Mouse (Mus musculus) limb, embryonic 14.5 days (tissue): Measurements from ENCODE around the gene Sox3. TPM values are rescaled to one million over a fixed set of nuclear protein-coding genes. Genes with fewer than 3 reads are reported as not detected.

Experiments used
- ATAC-seq: fragments of 200-750 bp; cut with Nextera tagmentation; 2 replicates; pipeline ENCODE4 v1.8.0; 2017; ENCODE audit warnings: low read depth, moderate number of reproducible peaks, moderate TSS enrichment; ENCODE audit not compliant: low FRiP score
- DNase-seq: peaks from one replicate; pipeline ENCODE4 v3.0.0-alpha.2; 2015; ENCODE audit warnings: low spot score
- H3K27ac ChIP-seq: fragments of 300-500 bp; sonication (generic); replicated peaks from 2 replicates; pipeline ENCODE4 v1.5.1; 2014; ENCODE audit warnings: low read depth, mild to moderate bottlenecking, low read length, moderate library complexity, mixed read lengths
- H3K27me3 ChIP-seq: fragments of 300-500 bp; sonication (generic); 2 replicates; pipeline ENCODE4 v1.6.1; 2014; ENCODE audit warnings: low read length, mixed read lengths; ENCODE audit not compliant: control insufficient read depth, insufficient read depth
- H3K36me3 ChIP-seq: fragments of 300-500 bp; sonication (generic); 2 replicates; pipeline ENCODE4 v1.6.1; 2014; ENCODE audit warnings: mild to moderate bottlenecking, low read length, moderate library complexity, mixed read lengths; ENCODE audit not compliant: control insufficient read depth, insufficient read depth
- H3K4me1 ChIP-seq: fragments of 300-500 bp; sonication (generic); 2 replicates; pipeline ENCODE4 v1.6.1; 2014; ENCODE audit warnings: antibody characterized with exemption, low read length, mixed read lengths; ENCODE audit not compliant: control insufficient read depth, insufficient read depth
- H3K4me2 ChIP-seq: fragments of 300-500 bp; sonication (generic); replicated peaks from 2 replicates; pipeline ENCODE4 v1.6.1; 2014; ENCODE audit warnings: low read depth, mild to moderate bottlenecking, low read length, moderate library complexity; ENCODE audit not compliant: severe bottlenecking
- H3K4me3 ChIP-seq: fragments of 300-500 bp; sonication (generic); replicated peaks from 2 replicates; pipeline ENCODE4 v1.5.1; 2014; ENCODE audit warnings: low read length
- H3K9ac ChIP-seq: fragments of 300-500 bp; sonication (generic); 2 replicates; pipeline ENCODE4 v1.6.1; 2014; ENCODE audit warnings: mild to moderate bottlenecking, low read depth, low read length, moderate library complexity; ENCODE audit not compliant: severe bottlenecking
- H3K9me3 ChIP-seq: fragments of 300-500 bp; sonication (generic); 2 replicates; pipeline ENCODE4 v1.6.1; 2016; ENCODE audit warnings: low read length; ENCODE audit not compliant: control insufficient read depth
- POLR2A ChIP-seq: fragments of 200-500 bp; IDR thresholded peaks from 2 replicates; pipeline ENCODE4 v1.8.0; 2012; ENCODE audit warnings: inconsistent platforms, mild to moderate bottlenecking, moderate library complexity, borderline replicate concordance; ENCODE audit not compliant: insufficient read depth, insufficient read length; ENCODE audit errors: extremely low read depth
- WGBS: fragments of 180-500 bp; shearing (Covaris S2); extraction: QIAGEN DNeasy Blood & Tissue Kit; methylation state at CpG from one replicate; pipeline ENCODE4 v1.1.7; 2014; 5-methylcytosine and 5-hydroxymethylcytosine counted together
- polyA plus RNA-seq, 2 experiments: library from polyadenylated mRNA; depleted of rRNA in 1 of 2; stranded (reverse) in 1 of 2; unstranded in 1 of 2; fragments of >200 nt; fragmentation: Nextera tagmentation in 1 of 2; extraction: Ambion mirVana in 1 of 2; gene quantifications; 2 replicates each; pipeline versions ENCODE4 v1.2.1 to v1.2.3; 2012 to 2014

The Sox3 gene
- polyA plus RNA-seq (2012; rRNA removed) = 0.26 and 0.38 TPM in 2 replicates
- 0.22 TPM in 1 of 2 replicates, not detected in the other for polyA plus RNA-seq (2014; fragmentation: Nextera tagmentation; extraction: Ambion mirVana)

DNA sequence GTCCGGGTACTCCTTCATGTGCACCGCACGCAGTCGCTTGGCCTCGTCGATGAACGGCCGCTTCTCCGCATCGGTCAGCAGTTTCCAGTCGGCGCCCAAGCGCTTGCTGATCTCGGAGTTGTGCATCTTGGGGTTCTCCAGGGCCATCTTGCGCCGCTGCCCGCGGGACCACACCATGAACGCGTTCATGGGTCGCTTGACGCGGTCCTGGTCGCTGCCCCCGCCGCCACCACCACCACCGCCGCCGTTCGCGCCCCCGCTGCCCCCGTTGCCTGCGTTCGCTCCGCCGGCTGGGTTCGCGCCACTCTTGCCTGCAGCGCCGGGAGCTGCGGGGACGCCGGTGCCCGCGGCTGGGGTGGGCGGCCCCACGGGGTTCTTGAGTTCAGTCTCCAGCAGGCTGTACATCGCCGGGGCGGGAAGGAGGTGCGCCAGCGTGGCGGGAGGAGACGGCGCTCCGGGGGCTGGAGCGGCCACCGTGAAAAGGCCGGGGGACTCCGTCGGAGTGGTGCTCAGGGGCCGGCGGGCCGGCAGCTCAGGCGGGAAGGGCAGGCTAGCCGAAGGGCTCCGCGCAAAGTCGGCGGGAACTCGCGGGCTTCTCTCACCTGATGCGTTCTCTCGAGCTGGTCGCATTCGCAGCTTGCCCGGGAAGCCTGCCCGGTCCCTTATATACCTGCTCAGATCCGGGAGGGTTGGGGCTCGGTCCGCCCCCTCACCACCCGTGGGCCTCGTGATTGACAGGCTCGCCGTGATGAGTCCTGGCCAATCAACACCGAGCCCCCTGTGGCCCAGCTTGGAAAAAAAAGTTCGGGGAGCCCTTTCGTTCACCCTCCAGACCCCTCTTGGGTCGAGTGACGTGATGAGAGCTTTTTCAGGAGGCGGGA lies at the start of gene Sox3:
TSS of gene Sox3 (minus strand) at position 630 of the 881 bp plus-strand sequence.
- no peak within 1 kb of the TSS for H3K27ac ChIP-seq
- DNase-seq (no peak), ATAC-seq (peak; percentile 12; the same call in 1 of the 2 replicates)
- H3K36me3 ChIP-seq = no peaks in the 10 kb centered on the region
- peak within 1 kb of the TSS; percentile 38 for H3K9ac ChIP-seq
- TF ChIP-seq POLR2A = no peak
- H3K4me1 ChIP-seq = no peaks in the 10 kb centered on the region
- 28% methylated on average over 59 of the region's 92 CpGs for WGBS
- peaks cover 53% of the 10 kb centered on the region for H3K27me3 ChIP-seq
- peak within 1 kb of the TSS; percentile 40 for H3K4me3 ChIP-seq
- H3K9me3 ChIP-seq = no peaks in the 10 kb centered on the region
- peak within 1 kb of the TSS; percentile 57 for H3K4me2 ChIP-seq

DNA sequence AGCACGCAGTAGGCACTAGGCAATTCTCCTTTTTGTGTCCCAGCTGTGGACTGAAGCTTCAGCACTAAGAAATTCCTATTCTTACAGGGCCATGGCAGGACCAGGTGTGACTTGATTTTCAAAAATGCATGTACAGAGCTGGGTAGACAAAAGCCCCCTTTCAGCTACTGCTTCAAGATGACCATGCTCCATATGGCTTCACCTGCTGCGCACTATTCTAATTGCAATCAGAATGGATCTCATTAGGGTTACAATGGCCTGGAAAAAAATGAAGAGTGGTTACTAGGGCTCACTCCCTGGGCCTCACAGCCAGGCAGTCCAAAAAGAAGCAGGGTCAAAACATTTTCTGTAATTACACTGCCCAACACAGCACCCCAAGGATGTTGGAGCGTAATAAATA lies 47.0 kb upstream of the Sox3 start:
- Histone ChIP-seq H3K9ac (no peak overlapping the region), H3K27me3 (no peaks in the 10 kb centered on the region), H3K27ac (no peak overlapping the region), H3K9me3 (no peaks in the 10 kb centered on the region), H3K36me3 (no peaks in the 10 kb centered on the region), H3K4me3 (no peak overlapping the region), H3K4me1 (no peaks in the 10 kb centered on the region), H3K4me2 (no peak overlapping the region)
- DNase-seq (no peak), ATAC-seq (no peak)
- WGBS = 75% methylated on average over 3 of the region's 3 CpGs
- TF ChIP-seq POLR2A = no peak

DNA sequence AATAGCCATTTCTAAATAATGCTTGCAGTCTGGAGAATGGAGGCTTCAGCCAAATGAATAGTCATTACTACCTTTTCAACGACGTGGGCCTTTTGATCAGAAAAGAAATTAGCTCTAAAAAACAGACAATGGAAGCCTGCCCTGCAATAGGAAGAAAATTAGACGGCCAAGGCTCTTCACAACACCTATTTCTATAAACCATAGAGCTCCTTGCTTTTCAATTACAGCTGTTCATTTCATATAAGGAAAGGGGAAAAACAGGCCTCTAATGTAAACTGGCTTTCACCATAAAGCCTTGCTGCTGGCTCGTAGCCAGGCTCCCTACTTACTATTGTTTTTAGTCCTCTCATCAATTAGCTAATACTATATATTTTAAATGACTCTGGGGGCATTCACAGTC lies 6.3 kb upstream of the Sox3 start:
- H3K27ac ChIP-seq = no peak overlapping the region
- no peak overlapping the region for H3K4me2 ChIP-seq
- no peaks in the 10 kb centered on the region for H3K36me3 ChIP-seq
- ATAC-seq (no peak), DNase-seq (no peak)
- no peaks in the 10 kb centered on the region for H3K4me1 ChIP-seq
- peaks cover 30% of the 10 kb centered on the region for H3K27me3 ChIP-seq
- H3K4me3 ChIP-seq = no peak overlapping the region
- WGBS = 32% methylated on average over 4 of the region's 4 CpGs
- no peak for TF ChIP-seq POLR2A
- no peaks in the 10 kb centered on the region for H3K9me3 ChIP-seq
- no peak overlapping the region for H3K9ac ChIP-seq

DNA sequence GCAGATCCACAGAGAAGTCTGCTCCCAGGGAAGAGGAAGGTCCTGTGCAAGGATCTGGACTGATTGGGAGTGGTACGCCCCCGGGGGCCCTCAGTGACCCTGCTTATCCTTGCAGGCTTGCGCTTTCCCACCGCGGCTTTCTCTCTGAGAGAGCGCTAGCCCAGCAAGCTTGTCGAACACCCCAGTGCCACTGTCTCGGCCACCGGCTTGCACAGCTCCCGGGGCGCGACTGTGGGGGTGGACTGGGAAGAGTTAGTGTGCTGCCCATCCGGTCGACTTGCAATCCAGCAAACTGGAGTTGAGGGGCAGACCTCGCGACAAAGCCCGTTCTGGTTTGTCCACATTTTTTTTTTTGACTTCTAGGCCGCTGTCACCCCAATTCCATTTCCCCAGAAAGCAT lies 5.4 kb upstream of the Sox3 start:
- H3K4me3 ChIP-seq = no peak overlapping the region
- H3K4me2 ChIP-seq = no peak overlapping the region
- H3K4me1 ChIP-seq = no peaks in the 10 kb centered on the region
- TF ChIP-seq POLR2A = no peak
- no peaks in the 10 kb centered on the region for H3K9me3 ChIP-seq
- WGBS = 23% methylated on average over 18 of the region's 18 CpGs
- no peak overlapping the region for H3K27ac ChIP-seq
- H3K27me3 ChIP-seq = peaks cover 39% of the 10 kb centered on the region
- DNase-seq (no peak), ATAC-seq (no peak)
- H3K36me3 ChIP-seq = no peaks in the 10 kb centered on the region
- H3K9ac ChIP-seq = no peak overlapping the region

DNA sequence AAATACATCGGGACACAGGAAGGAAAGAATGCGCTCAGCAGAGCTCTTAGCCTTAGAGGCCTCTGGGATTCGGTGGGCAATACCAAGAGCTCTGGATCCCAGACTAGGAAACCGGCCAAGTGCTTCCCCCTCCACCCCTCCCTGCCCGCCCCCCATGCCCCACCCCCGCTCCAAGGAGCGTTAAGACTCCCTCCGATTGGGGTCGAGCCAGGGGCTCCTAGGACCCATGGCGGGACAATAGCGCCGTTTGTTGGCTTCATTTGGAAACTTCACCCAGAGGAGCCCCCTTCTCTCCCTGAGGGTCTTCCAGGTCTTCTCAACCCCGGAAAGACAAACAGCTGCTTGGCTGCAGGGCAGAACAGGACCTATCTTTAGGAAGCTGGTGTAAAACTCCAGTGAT lies 3.1 kb upstream of the Sox3 start:
- no peak for TF ChIP-seq POLR2A
- no peak for ATAC-seq
- H3K27me3 ChIP-seq = peaks cover 48% of the 10 kb centered on the region
- WGBS = 22% methylated on average over 12 of the region's 13 CpGs
- no peak for DNase-seq
- no peaks in the 10 kb centered on the region for H3K4me1 ChIP-seq
- H3K36me3 ChIP-seq = no peaks in the 10 kb centered on the region
- H3K4me2 ChIP-seq = no peak overlapping the region
- H3K27ac ChIP-seq = no peak overlapping the region
- no peaks in the 10 kb centered on the region for H3K9me3 ChIP-seq
- H3K9ac ChIP-seq = no peak overlapping the region
- no peak overlapping the region for H3K4me3 ChIP-seq
